Mouse (Mus musculus): ENCODE results near the gene Sf3a1. TPM values are rescaled to one million over a fixed set of nuclear protein-coding genes. Genes with fewer than 3 reads are reported as not detected.

The Sf3a1 gene
- polyA plus RNA-seq, 1 experiment: 117 TPM

DNA sequence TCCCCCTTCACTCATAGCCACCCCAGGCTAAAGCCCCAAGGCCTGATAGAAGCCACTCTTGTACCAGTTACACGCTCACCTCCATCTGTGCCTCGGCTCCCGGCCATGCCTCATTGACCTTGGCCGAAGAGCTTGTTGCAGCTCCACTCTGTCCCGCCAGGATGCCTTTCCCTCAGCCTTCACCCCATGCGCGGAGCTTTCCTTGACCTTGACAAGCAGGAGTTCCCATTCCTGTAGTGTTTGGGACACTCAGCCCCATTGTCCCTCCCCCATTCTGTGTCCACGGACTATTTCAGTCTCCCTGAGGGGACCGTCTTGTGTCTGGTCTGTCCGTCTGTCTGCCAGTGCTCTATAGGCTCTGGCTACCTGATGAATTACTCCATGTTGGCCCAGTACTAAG lies 53.0 kb downstream of the Sf3a1 start:
- TF ChIP-seq POLR2A (IDR thresholded peaks at IDR 0.05; ENCODE audit: insufficient read depth, low read length): no peak
- H3K27me3 ChIP-seq (ENCODE audit: control insufficient read depth, insufficient read depth, low read length, poor library complexity, severe bottlenecking): no peaks in the 10 kb centered on the region
- no peaks in the 10 kb centered on the region for H3K9me3 ChIP-seq (replicated peaks; ENCODE audit: control insufficient read depth, insufficient read depth, low read length, poor library complexity, severe bottlenecking)
- no peak overlapping the region for H3K27ac ChIP-seq (ENCODE audit: insufficient read depth, low read length)
- H3K4me1 ChIP-seq (ENCODE audit: control insufficient read depth, insufficient read depth, low read length): peaks cover 8% of the 10 kb centered on the region
- no peaks in the 10 kb centered on the region for H3K36me3 ChIP-seq (ENCODE audit: control insufficient read depth, insufficient read depth, low read length, poor library complexity, severe bottlenecking)
- H3K4me3 ChIP-seq (ENCODE audit: low read depth, low read length): no peak overlapping the region
- no peak overlapping the region for H3K9ac ChIP-seq (ENCODE audit: low read depth, poor library complexity, severe bottlenecking)

GRCm38 (mm10) chr11:4214572-4214971 lies 54.4 kb downstream of the Sf3a1 start:
- Histone ChIP-seq H3K9ac (ENCODE audit: low read depth, poor library complexity, severe bottlenecking) (no peak overlapping the region), H3K27ac (ENCODE audit: insufficient read depth, low read length) (no peak overlapping the region), H3K27me3 (ENCODE audit: control insufficient read depth, insufficient read depth, low read length, poor library complexity, severe bottlenecking) (no peaks in the 10 kb centered on the region), H3K36me3 (ENCODE audit: control insufficient read depth, insufficient read depth, low read length, poor library complexity, severe bottlenecking) (no peaks in the 10 kb centered on the region), H3K4me1 (ENCODE audit: control insufficient read depth, insufficient read depth, low read length) (peaks cover 8% of the 10 kb centered on the region), H3K4me3 (ENCODE audit: low read depth, low read length) (no peak overlapping the region), H3K9me3 (replicated peaks; ENCODE audit: control insufficient read depth, insufficient read depth, low read length, poor library complexity, severe bottlenecking) (no peaks in the 10 kb centered on the region)
- no peak for TF ChIP-seq EP300 (IDR thresholded peaks at IDR 0.05; ENCODE audit: insufficient read depth, low read depth, low read length)
- TF ChIP-seq CTCF (IDR thresholded peaks at IDR 0.05; ENCODE audit: low read depth, low read length): no peak
- no peak for TF ChIP-seq POLR2A (IDR thresholded peaks at IDR 0.05; ENCODE audit: insufficient read depth, low read length)

DNA sequence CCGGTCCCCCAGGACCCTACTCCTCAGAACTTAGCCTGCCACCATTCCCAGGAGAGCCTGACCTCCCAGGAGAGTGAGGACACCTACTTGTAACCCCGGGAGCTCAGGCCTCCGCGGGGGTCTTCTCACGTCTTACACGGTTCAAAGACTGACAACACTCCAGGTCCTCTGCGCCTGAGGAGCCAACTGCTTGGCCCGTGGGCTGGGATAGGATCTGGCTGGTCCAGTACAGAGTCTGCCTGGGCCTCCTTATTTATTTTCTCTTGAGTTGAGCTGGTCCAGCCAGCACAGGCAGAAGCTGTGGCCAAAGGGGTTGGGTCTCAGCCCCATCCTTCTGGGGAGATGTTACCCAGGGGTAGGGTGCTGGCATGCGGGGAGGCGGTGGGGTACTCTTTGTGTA lies 54.9 kb downstream of the Sf3a1 start:
- TF ChIP-seq POLR2A (IDR thresholded peaks at IDR 0.05; ENCODE audit: insufficient read depth, low read length) (no peak), EP300 (IDR thresholded peaks at IDR 0.05; ENCODE audit: insufficient read depth, low read depth, low read length) (no peak), CTCF (IDR thresholded peaks at IDR 0.05; ENCODE audit: low read depth, low read length) (no peak)
- H3K36me3 ChIP-seq (ENCODE audit: control insufficient read depth, insufficient read depth, low read length, poor library complexity, severe bottlenecking): no peaks in the 10 kb centered on the region
- H3K9ac ChIP-seq (ENCODE audit: low read depth, poor library complexity, severe bottlenecking): no peak overlapping the region
- no peak overlapping the region for H3K4me3 ChIP-seq (ENCODE audit: low read depth, low read length)
- peaks cover 8% of the 10 kb centered on the region for H3K4me1 ChIP-seq (ENCODE audit: control insufficient read depth, insufficient read depth, low read length)
- no peak overlapping the region for H3K27ac ChIP-seq (ENCODE audit: insufficient read depth, low read length)
- no peaks in the 10 kb centered on the region for H3K9me3 ChIP-seq (replicated peaks; ENCODE audit: control insufficient read depth, insufficient read depth, low read length, poor library complexity, severe bottlenecking)
- H3K27me3 ChIP-seq (ENCODE audit: control insufficient read depth, insufficient read depth, low read length, poor library complexity, severe bottlenecking): no peaks in the 10 kb centered on the region

DNA sequence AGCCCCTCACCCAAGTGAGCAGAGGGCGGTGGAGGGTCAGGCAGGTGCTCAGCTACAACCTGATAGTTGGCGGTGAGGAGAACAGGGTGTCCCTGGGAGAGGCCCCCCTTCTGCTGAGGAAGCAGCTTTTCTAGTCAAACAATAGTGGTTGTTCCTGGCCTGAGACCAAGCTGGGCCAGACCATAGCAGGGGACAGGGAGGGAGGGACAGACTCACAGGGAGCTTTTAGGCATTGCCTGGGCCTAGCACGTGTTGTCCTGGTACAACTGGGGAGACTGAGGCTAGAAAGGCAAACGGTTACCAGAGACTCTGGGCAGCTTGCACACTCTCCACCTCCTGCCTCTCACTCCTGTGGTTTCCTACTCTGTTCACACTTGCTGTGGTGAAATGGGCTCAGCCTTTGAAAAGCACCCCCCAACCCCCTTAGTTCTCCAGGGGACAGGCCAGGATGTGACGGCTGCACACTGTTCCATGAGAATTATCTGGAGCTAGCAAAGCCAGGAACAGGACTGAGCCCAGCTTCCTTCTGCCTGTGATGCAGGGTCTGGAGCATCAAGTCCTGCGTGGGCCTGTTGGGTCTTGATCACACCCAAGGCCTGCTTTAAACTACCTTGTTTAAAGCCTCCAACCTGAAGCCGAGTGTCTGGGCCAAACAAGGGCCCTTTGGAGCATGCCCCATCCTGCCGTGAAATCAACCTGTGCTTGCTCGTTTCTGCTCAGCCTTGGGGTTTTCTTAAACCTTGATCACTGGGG lies 56.3 kb downstream of the Sf3a1 start:
- Histone ChIP-seq H3K4me3 (ENCODE audit: low read depth, low read length) (peak overlapping the region; percentile 17; the same call in 1 of the 2 replicates), H3K9ac (ENCODE audit: low read depth, poor library complexity, severe bottlenecking) (peak overlapping the region; percentile 17), H3K4me1 (ENCODE audit: control insufficient read depth, insufficient read depth, low read length) (peaks cover 8% of the 10 kb centered on the region), H3K27me3 (ENCODE audit: control insufficient read depth, insufficient read depth, low read length, poor library complexity, severe bottlenecking) (no peaks in the 10 kb centered on the region), H3K27ac (ENCODE audit: insufficient read depth, low read length) (peak overlapping the region; percentile 27), H3K9me3 (replicated peaks; ENCODE audit: control insufficient read depth, insufficient read depth, low read length, poor library complexity, severe bottlenecking) (no peaks in the 10 kb centered on the region), H3K36me3 (ENCODE audit: control insufficient read depth, insufficient read depth, low read length, poor library complexity, severe bottlenecking) (no peaks in the 10 kb centered on the region)
- TF ChIP-seq CTCF (IDR thresholded peaks at IDR 0.05; ENCODE audit: low read depth, low read length): no peak
- TF ChIP-seq POLR2A (IDR thresholded peaks at IDR 0.05; ENCODE audit: insufficient read depth, low read length): no peak
- no peak for TF ChIP-seq EP300 (IDR thresholded peaks at IDR 0.05; ENCODE audit: insufficient read depth, low read depth, low read length)

DNA sequence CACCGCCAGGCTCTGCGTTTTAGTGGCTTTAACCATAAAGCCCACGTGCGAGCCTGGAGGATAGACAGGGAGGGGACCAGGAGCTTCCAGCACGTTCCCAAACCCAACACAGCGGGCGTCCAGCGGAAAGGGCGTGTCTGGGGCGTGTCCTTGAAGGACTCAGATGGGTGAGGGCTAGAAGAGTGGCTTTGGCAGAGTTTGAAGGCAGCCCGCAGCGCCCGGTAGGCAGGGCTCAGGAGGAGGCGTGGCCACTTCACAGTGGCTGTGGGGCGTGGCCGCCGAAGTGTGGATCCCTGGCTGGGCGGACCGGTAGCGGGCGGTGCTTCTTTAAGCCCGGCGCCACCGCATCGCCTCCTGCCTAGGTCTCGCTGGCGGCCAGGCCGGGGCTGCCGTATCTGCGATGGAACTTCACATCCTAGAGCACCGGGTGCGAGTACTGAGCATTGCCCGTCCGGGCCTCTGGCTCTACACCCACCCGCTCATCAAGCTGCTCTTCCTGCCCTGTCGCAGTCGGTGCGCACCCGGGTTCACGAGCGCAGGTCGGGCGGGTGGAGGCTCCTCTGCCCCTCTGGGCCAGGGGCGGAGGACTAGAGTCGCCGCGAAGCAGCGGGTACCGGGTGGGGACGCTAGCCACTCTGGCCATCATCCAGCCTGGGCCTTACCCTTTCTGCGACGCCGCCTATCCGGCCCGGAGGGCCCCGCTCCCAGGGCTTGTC lies 57.9 kb downstream of the Sf3a1 start, which contains the start of gene Castor1:
Castor1 (plus strand) TSS at position 312 of the 716 bp plus-strand sequence.
- Histone ChIP-seq H3K27me3 (ENCODE audit: control insufficient read depth, insufficient read depth, low read length, poor library complexity, severe bottlenecking) (no peaks in the 10 kb centered on the region), H3K4me3 (ENCODE audit: low read depth, low read length) (peak within 1 kb of the TSS; percentile 77), H3K9ac (ENCODE audit: low read depth, poor library complexity, severe bottlenecking) (peak within 1 kb of the TSS; percentile 82), H3K9me3 (replicated peaks; ENCODE audit: control insufficient read depth, insufficient read depth, low read length, poor library complexity, severe bottlenecking) (no peaks in the 10 kb centered on the region), H3K27ac (ENCODE audit: insufficient read depth, low read length) (peak within 1 kb of the TSS; percentile 49), H3K4me1 (ENCODE audit: control insufficient read depth, insufficient read depth, low read length) (peaks cover 7% of the 10 kb centered on the region), H3K36me3 (ENCODE audit: control insufficient read depth, insufficient read depth, low read length, poor library complexity, severe bottlenecking) (no peaks in the 10 kb centered on the region)
- TF ChIP-seq POLR2A (IDR thresholded peaks at IDR 0.05; ENCODE audit: insufficient read depth, low read length) (peak; percentile 20), CTCF (IDR thresholded peaks at IDR 0.05; ENCODE audit: low read depth, low read length) (no peak), EP300 (IDR thresholded peaks at IDR 0.05; ENCODE audit: insufficient read depth, low read depth, low read length) (0 out of 2 replicates have a peak, but pooled peaks have one; percentile 33)

DNA sequence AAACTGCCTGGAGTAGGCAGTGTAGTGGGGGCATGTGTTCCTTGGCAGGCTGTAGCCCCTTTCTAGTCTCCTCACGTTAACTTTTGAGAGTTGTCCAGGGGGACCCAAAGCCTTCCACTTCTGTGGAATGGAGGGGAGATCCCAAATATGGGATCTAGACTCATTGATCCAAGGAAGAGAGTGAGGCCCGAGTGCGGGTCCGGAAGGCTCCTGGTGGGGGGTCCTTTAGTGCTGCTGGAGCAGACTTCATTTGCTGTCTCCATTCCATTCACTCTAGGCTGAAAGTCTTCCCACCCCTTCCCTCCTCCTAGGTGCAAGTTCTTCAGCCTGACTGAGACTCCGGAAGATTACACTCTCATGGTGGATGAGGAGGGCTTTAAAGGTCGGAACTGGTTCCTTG lies 58.5 kb downstream of the Sf3a1 start:
- no peaks in the 10 kb centered on the region for H3K27me3 ChIP-seq (ENCODE audit: control insufficient read depth, insufficient read depth, low read length, poor library complexity, severe bottlenecking)
- no peaks in the 10 kb centered on the region for H3K36me3 ChIP-seq (ENCODE audit: control insufficient read depth, insufficient read depth, low read length, poor library complexity, severe bottlenecking)
- H3K9me3 ChIP-seq (replicated peaks; ENCODE audit: control insufficient read depth, insufficient read depth, low read length, poor library complexity, severe bottlenecking): no peaks in the 10 kb centered on the region
- TF ChIP-seq CTCF (IDR thresholded peaks at IDR 0.05; ENCODE audit: low read depth, low read length) (no peak), POLR2A (IDR thresholded peaks at IDR 0.05; ENCODE audit: insufficient read depth, low read length) (no peak), EP300 (IDR thresholded peaks at IDR 0.05; ENCODE audit: insufficient read depth, low read depth, low read length) (no peak)
- peak overlapping the region; percentile 71 for H3K4me3 ChIP-seq (ENCODE audit: low read depth, low read length)
- peak overlapping the region; percentile 82 for H3K9ac ChIP-seq (ENCODE audit: low read depth, poor library complexity, severe bottlenecking)
- 0 out of 2 replicates have a peak overlapping the region, but pooled peaks have one; percentile 3 for H3K27ac ChIP-seq (ENCODE audit: insufficient read depth, low read length)
- H3K4me1 ChIP-seq (ENCODE audit: control insufficient read depth, insufficient read depth, low read length): peaks cover 7% of the 10 kb centered on the region

Data from ES-Bruce4 (cell line).